Mouse (Mus musculus) forebrain, embryonic 16.5 days (tissue): ENCODE results near the gene Olfr881. TPM values are rescaled to one million over a fixed set of nuclear protein-coding genes. Genes with fewer than 3 reads are reported as not detected.

Source experiments
- ATAC-seq: fragments of 200-750 bp; cut with Nextera tagmentation; 2 replicates; pipeline ENCODE4 v1.8.0; 2017; ENCODE audit warnings: mild to moderate bottlenecking, moderate library complexity
- H3K27ac ChIP-seq: fragments of 300-500 bp; sonication (generic); 2 replicates; pipeline ENCODE4 v1.5.1; 2014; ENCODE audit warnings: low read length, control low read depth
- H3K27me3 ChIP-seq: fragments of 300-500 bp; sonication (generic); replicated peaks from 2 replicates; pipeline ENCODE4 v1.6.1; 2014; ENCODE audit warnings: low read length; ENCODE audit not compliant: control insufficient read depth, insufficient read depth
- H3K36me3 ChIP-seq: fragments of 300-500 bp; sonication (generic); 2 replicates; pipeline ENCODE4 v1.6.1; 2014; ENCODE audit not compliant: control insufficient read depth, insufficient read depth
- H3K4me1 ChIP-seq: fragments of 300-500 bp; sonication (generic); replicated peaks from 2 replicates; pipeline ENCODE4 v1.6.1; 2014; ENCODE audit warnings: low read length; ENCODE audit not compliant: control insufficient read depth, insufficient read depth
- H3K4me2 ChIP-seq: fragments of 300-500 bp; sonication (generic); 2 replicates; pipeline ENCODE4 v1.6.1; 2014; ENCODE audit warnings: mild to moderate bottlenecking, low read length, control low read depth
- H3K4me3 ChIP-seq: fragments of 300-500 bp; sonication (generic); replicated peaks from 2 replicates; pipeline ENCODE4 v1.5.1; 2014; ENCODE audit warnings: mild to moderate bottlenecking, low read length, control low read depth
- H3K9ac ChIP-seq: fragments of 300-500 bp; sonication (generic); replicated peaks from 2 replicates; pipeline ENCODE4 v1.6.1; 2014; ENCODE audit warnings: low read depth, low read length, control low read depth
- H3K9me3 ChIP-seq: fragments of 300-500 bp; sonication (generic); 2 replicates; pipeline ENCODE4 v1.6.1; 2016; ENCODE audit warnings: low read length; ENCODE audit not compliant: control insufficient read depth
- WGBS: fragments of 180-500 bp; shearing (Covaris S2); extraction: QIAGEN DNeasy Blood & Tissue Kit; methylation state at CpG from one replicate; pipeline ENCODE4 v1.1.7; 2014; 5-methylcytosine and 5-hydroxymethylcytosine counted together
- polyA plus RNA-seq: library from polyadenylated mRNA; unstranded; fragments of >200 nt; fragmentation: Nextera tagmentation; extraction: Ambion mirVana; gene quantifications from 2 replicates; pipeline ENCODE4 v1.2.1, GENCODE M21; 2015

Olfr881 gene
- polyA plus RNA-seq = not detected in 2 replicates

DNA sequence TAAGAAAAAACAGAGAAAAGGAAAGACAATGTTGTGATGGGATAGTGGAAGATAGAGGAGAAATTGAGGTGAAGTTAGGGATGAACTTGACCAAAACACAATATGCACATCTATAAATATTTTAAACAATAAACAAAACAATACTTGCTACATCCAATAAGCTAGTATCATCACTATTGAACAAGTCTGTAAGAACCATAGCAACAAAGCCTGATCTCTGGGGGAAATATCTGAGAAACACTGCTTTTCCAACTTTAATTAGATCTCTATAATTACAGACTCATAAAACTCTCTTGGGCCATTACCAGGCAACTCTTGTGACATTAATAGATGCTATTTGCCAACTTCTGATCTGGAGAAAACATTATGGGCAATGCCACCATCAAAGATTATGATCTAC lies at the start of gene Olfr881:
Gene Olfr881 (plus strand): TSS at position 301 of the 400 bp plus-strand sequence.
- no peaks in the 10 kb centered on the region for H3K4me1 ChIP-seq
- no peak within 1 kb of the TSS for H3K4me3 ChIP-seq
- H3K36me3 ChIP-seq = no peaks in the 10 kb centered on the region
- no peak for ATAC-seq
- H3K27me3 ChIP-seq = no peaks in the 10 kb centered on the region
- H3K9me3 ChIP-seq = no peaks in the 10 kb centered on the region
- no peak within 1 kb of the TSS for H3K9ac ChIP-seq
- H3K4me2 ChIP-seq = no peak within 1 kb of the TSS
- no peak within 1 kb of the TSS for H3K27ac ChIP-seq

DNA sequence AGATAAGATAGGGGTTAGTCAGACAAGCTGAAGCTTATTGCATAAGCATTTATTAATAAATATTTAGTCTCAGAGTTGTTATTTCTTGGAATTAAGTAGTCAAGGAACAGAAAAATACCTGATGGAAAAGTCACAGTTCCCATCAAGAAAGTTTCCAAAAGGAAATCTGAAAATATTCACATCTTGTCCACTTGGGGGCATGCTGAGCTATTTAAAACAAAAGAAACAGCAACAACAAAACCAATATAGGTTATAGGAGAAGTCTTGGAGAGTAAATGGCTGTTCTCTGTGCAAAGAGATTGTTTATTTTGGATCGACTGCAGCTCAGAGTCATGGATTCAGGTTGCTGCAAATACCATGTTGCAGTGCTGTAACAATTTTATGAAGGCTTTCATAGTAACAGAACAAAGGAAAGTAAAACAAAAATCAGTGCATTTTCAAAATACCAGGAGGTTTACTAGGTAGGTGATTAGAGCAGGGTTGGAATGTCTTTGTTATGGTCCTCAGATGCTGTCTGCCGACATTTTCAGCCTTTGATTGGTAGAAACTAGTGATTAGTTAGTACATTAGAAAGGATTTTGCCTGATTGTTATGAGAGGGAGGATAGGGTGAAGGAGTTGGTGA lies 7.1 kb downstream of the Olfr881 start:
- Histone ChIP-seq H3K9me3 (no peaks in the 10 kb centered on the region), H3K27me3 (no peaks in the 10 kb centered on the region), H3K27ac (no peak overlapping the region), H3K9ac (no peak overlapping the region), H3K4me2 (no peak overlapping the region), H3K4me1 (no peaks in the 10 kb centered on the region), H3K4me3 (no peak overlapping the region), H3K36me3 (no peaks in the 10 kb centered on the region)
- 43% methylated on average over 2 of the region's 2 CpGs for WGBS
- no peak for ATAC-seq

DNA sequence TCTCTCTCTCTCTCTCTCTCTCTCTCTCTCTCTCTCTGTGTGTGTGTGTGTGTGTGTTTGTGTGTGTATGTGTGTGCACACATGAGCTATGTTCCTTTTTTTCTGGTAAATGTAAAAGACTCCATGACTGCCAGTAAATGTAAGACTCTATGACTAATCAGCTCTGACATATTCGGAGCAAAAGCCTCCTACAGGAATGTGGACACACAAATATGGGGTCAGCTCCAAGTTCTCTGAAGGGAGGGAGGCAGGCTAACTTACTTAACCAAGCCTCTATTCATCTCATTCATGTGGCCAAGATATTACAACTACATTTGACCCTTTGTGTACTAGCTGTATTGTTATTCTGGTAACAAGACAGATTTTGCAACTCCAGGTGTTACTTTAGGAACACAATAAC lies 8.4 kb downstream of the Olfr881 start:
- Histone ChIP-seq H3K4me1 (no peaks in the 10 kb centered on the region), H3K9ac (no peak overlapping the region), H3K27ac (no peak overlapping the region), H3K4me3 (no peak overlapping the region), H3K27me3 (no peaks in the 10 kb centered on the region), H3K4me2 (no peak overlapping the region), H3K36me3 (no peaks in the 10 kb centered on the region), H3K9me3 (no peaks in the 10 kb centered on the region)
- 64% methylated on average over 1 of the region's 1 CpGs for WGBS
- ATAC-seq = no peak

DNA sequence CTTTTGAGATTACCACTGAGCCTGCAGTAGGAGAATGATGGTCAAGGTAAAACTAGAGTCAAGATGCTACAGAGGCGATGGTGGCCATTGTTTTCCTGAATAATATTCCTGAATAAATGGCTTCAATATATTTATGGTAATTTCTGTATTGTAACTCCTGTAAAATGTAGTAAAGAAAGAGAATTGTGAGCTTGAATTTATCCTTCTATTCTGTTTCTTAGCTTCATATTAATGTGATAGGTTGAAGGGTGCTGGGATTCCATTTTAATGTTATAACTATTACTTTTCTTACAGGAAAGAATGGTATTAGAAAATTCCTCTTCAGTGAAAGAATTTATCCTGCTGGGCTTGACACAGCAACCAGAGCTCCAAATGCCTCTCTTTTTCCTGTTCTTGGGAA lies 33.9 kb downstream of the Olfr881 start, which contains the start of gene Olfr883:
Gene Olfr883 (plus strand): TSS at position 301 of the 400 bp plus-strand sequence.
- ATAC-seq = no peak

More for the DNA sequence above, 33.9 kb downstream of the Olfr881 start, which contains the start of gene Olfr883:
- Histone ChIP-seq H3K4me1 (no peaks in the 10 kb centered on the region), H3K27me3 (no peaks in the 10 kb centered on the region), H3K4me3 (no peak within 1 kb of the TSS), H3K36me3 (no peaks in the 10 kb centered on the region), H3K27ac (no peak within 1 kb of the TSS), H3K9me3 (no peaks in the 10 kb centered on the region), H3K9ac (no peak within 1 kb of the TSS), H3K4me2 (no peak within 1 kb of the TSS)
- 95% methylated on average over 1 of the region's 1 CpGs for WGBS

Other genes with a start within 250 kb of the Olfr881 start
- not detected in 2 replicates for gene Olfr874, start 246.7 kb upstream of the Olfr881 start, polyA plus RNA-seq
- not detected in 2 replicates for gene Olfr875, start 220.0 kb upstream of the Olfr881 start, polyA plus RNA-seq
- gene Olfr876, start 188.8 kb upstream of the Olfr881 start, polyA plus RNA-seq = not detected in 2 replicates
- not detected in 2 replicates for gene Olfr877, start 137.6 kb upstream of the Olfr881 start, polyA plus RNA-seq
- not detected in 2 replicates for gene Olfr145, start 95.1 kb upstream of the Olfr881 start, polyA plus RNA-seq
- not detected in 2 replicates for gene Olfr878, start 74.0 kb upstream of the Olfr881 start, polyA plus RNA-seq
- not detected in 2 replicates for gene Olfr883, start 34.0 kb downstream of the Olfr881 start, polyA plus RNA-seq
- gene Olfr884, start 54.7 kb downstream of the Olfr881 start, polyA plus RNA-seq = not detected in 2 replicates
- not detected in 2 replicates for gene Olfr885, start 69.5 kb downstream of the Olfr881 start, polyA plus RNA-seq
- gene Olfr887, start 92.2 kb downstream of the Olfr881 start, polyA plus RNA-seq = not detected in 2 replicates
- not detected in 2 replicates for gene Olfr888, start 116.3 kb downstream of the Olfr881 start, polyA plus RNA-seq
- gene Olfr889, start 123.4 kb downstream of the Olfr881 start, polyA plus RNA-seq = 0.05 TPM in 1 of 2 replicates, not detected in the other
- gene Olfr890, start 150.7 kb downstream of the Olfr881 start, polyA plus RNA-seq = not detected in 2 replicates
- not detected in 2 replicates for gene Olfr891, start 189.0 kb downstream of the Olfr881 start, polyA plus RNA-seq
- gene Olfr893, start 216.5 kb downstream of the Olfr881 start, polyA plus RNA-seq = not detected in 2 replicates
- gene Olfr894, start 226.2 kb downstream of the Olfr881 start, polyA plus RNA-seq = not detected in 2 replicates